ENCODE assay signal across 12 mouse cellular contexts in genomic region chr12:109844723-109845601, GRCm38 (mm10).
DNase-seq lines count a peak whose midpoint lies in the region; ATAC-seq lines count a peak whose summit lies in the region.
"Had no signal": no experiment of that assay in that cellular context is flagged by ENCODE, and none has a peak within 500 bp of the region (broad histone marks: within the 10 kb centered on the region; RNA-seq: fewer than 3 reads in every experiment).

No protein-coding gene starts in this region.

- H3K4me1 ChIP-seq in lung, embryonic 15.5 days, result peaks cover 17% of the 10 kb centered on the region
- peaks cover 45% of the 10 kb centered on the region for H3K4me1 ChIP-seq in embryonic facial prominence, embryonic 10.5 days
- H3K4me1 ChIP-seq in hindbrain, embryonic 16.5 days (ENCODE audit: control insufficient read depth, insufficient read depth, low read depth, low read length), result peaks cover 2% of the 10 kb centered on the region; the same call in 1 of the 2 replicates

- H3K4me2 ChIP-seq in lung, embryonic 15.5 days, result no peak overlapping the region
- no peak overlapping the region for H3K4me2 ChIP-seq in hindbrain, embryonic 16.5 days (ENCODE audit: low read length)
- H3K4me2 ChIP-seq: limb, embryonic 15.5 days had no signal

- WGBS in lung, embryonic 15.5 days, result 55% methylated on average over 8 of the region's 8 CpGs
- WGBS in embryonic facial prominence, embryonic 10.5 days, result 69% methylated on average over 8 of the region's 8 CpGs
- 36% methylated on average over 8 of the region's 8 CpGs for WGBS in hindbrain, embryonic 16.5 days

- H3K27me3 ChIP-seq in lung, embryonic 15.5 days, result no peaks in the 10 kb centered on the region
- no peaks in the 10 kb centered on the region; the same call in 1 of the 2 replicates for H3K27me3 ChIP-seq in embryonic facial prominence, embryonic 10.5 days (replicated peaks; ENCODE audit: low read depth, poor library complexity, severe bottlenecking)
- H3K27me3 ChIP-seq in hindbrain, embryonic 16.5 days (replicated peaks; ENCODE audit: control insufficient read depth, insufficient read depth, low read length), result no peaks in the 10 kb centered on the region
- H3K27me3 ChIP-seq: limb, embryonic 15.5 days had no signal

- H3K9me3 ChIP-seq in lung, embryonic 15.5 days, result no peaks in the 10 kb centered on the region
- no peaks in the 10 kb centered on the region for H3K9me3 ChIP-seq in embryonic facial prominence, embryonic 10.5 days
- H3K9me3 ChIP-seq in hindbrain, embryonic 16.5 days (ENCODE audit: control insufficient read depth, low read length), result no peaks in the 10 kb centered on the region
- H3K9me3 ChIP-seq: limb, embryonic 15.5 days had no signal

- no peak overlapping the region for H3K4me3 ChIP-seq in lung, embryonic 15.5 days
- no peak overlapping the region for H3K4me3 ChIP-seq in embryonic facial prominence, embryonic 10.5 days
- H3K4me3 ChIP-seq in hindbrain, embryonic 16.5 days (ENCODE audit: low read length), result no peak overlapping the region
- H3K4me3 ChIP-seq: layer of hippocampus, adult 2 months; limb, embryonic 15.5 days had no signal

- peak; percentile 32; the same call in 1 of the 2 replicates for ATAC-seq in lung, embryonic 15.5 days (ENCODE audit: borderline replicate concordance, extremely low read depth, low FRiP score, low TSS enrichment)
- ATAC-seq in hindbrain, embryonic 16.5 days, result peak; percentile 60
- ATAC-seq: liver, postnatal 0 days had no signal

- no peak for DNase-seq in lung, postnatal 14 days
- peak; percentile 54 for DNase-seq in Muller cell, postnatal 12 days (ENCODE audit: inconsistent ontology term)
- no peak for DNase-seq in embryonic facial prominence, embryonic 10.5 days (ENCODE audit: low spot score)
- no peak for DNase-seq in right cerebral cortex, adult 18-20 months
- no peak for DNase-seq in spleen, adult 12 weeks (ENCODE audit: low spot score)
- DNase-seq: gastrocnemius, postnatal 10 days; kidney, adult 8-10 months; liver, postnatal 0 days had no signal

- H3K36me3 ChIP-seq in lung, embryonic 15.5 days, result no peaks in the 10 kb centered on the region
- no peaks in the 10 kb centered on the region for H3K36me3 ChIP-seq in embryonic facial prominence, embryonic 10.5 days (replicated peaks)
- no peaks in the 10 kb centered on the region for H3K36me3 ChIP-seq in hindbrain, embryonic 16.5 days (ENCODE audit: control insufficient read depth, insufficient read depth, low read length)
- H3K36me3 ChIP-seq: limb, embryonic 15.5 days had no signal

- H3K27ac ChIP-seq in lung, embryonic 15.5 days, result 0 out of 2 replicates have a peak overlapping the region, but pooled peaks have one; percentile 37
- H3K27ac ChIP-seq in embryonic facial prominence, embryonic 10.5 days (replicated peaks), result peak overlapping the region; percentile 61; the same call in 1 of the 2 replicates
- H3K27ac ChIP-seq in hindbrain, embryonic 16.5 days (ENCODE audit: low read depth, low read length), result no peak overlapping the region
- H3K27ac ChIP-seq: layer of hippocampus, adult 2 months; limb, embryonic 15.5 days had no signal

- H3K9ac ChIP-seq in lung, embryonic 15.5 days, result no peak overlapping the region
- no peak overlapping the region for H3K9ac ChIP-seq in hindbrain, embryonic 16.5 days (ENCODE audit: low read depth, low read length)
- H3K9ac ChIP-seq: limb, embryonic 15.5 days; liver, postnatal 0 days had no signal
